Mouse (Mus musculus): ENCODE data around the gene Eif3b. TPM values are rescaled to one million over a fixed set of nuclear protein-coding genes. Genes with fewer than 3 reads are reported as not detected.

Gene Eif3b
- polyA plus RNA-seq, 1 experiment from 2014 or later: 101 TPM

DNA sequence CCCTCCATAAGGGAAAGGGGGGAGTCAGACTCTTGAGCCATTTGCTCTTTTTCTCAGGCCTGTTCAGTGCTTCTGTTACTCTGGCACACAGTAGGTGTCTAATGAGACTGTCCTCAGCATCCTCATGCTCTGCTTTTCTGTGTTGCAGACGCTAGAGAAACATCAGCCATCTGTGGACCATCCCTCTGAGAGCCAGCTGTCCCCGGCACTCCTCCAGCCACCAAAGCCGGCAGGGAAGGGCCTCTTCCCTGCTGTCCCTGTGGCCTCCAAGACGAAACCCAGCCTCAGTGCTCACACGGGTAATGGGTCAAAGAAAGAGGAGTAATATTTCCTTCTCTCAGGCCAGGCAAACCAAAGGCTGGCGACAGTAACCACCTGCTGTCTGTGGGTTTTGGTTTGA lies 72.0 kb downstream of the Eif3b start:
- Histone ChIP-seq H3K4me2 (no peak overlapping the region), H3K27ac (no peak overlapping the region), H3K36me3 (no peaks in the 10 kb centered on the region), H3K9me3 (replicated peaks) (no peaks in the 10 kb centered on the region), H3K27me3 (peaks cover 17% of the 10 kb centered on the region; the same call in 1 of the 2 replicates), H3K4me1 (replicated peaks) (no peaks in the 10 kb centered on the region; the same call in 1 of the 2 replicates), H3K4me3 (replicated peaks) (no peak overlapping the region), H3K9ac (no peak overlapping the region)
- DNase-seq (no peak), ATAC-seq (ENCODE audit: low read depth) (no peak)
- WGBS (ENCODE audit: insufficient replicate concordance): 63% methylated on average over 6 of the region's 6 CpGs

DNA sequence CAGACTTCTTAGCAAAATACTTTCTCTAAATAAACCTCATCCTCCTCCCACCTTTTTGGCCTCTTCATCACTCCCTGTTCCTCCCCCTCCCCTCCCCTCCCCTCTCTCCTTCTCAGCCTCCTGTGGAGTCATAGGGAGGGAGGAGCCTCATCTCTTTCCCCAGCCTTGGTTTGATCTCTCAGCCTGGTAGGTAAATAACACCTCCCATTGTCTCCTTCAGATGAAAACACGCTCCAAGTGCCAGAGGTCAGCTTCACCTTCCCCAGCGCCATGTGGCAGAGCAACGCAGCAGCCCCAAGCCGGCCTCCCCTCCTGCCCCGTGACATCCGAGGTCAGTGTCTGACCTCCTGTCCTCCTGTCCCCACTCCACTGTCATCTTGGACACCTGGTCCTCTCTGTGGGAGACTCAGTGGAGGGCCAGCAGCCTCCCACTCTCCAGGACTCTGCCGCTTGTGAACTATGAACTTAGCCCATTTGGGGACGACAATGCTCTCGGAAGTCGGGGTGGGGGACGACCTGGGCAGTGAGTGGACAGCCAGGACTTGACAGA lies 73.6 kb downstream of the Eif3b start:
- 25% methylated on average over 11 of the region's 11 CpGs for WGBS (ENCODE audit: insufficient replicate concordance)
- Histone ChIP-seq H3K4me2 (no peak overlapping the region), H3K9ac (no peak overlapping the region), H3K36me3 (no peaks in the 10 kb centered on the region), H3K27ac (no peak overlapping the region), H3K4me3 (replicated peaks) (no peak overlapping the region), H3K4me1 (replicated peaks) (no peaks in the 10 kb centered on the region; the same call in 1 of the 2 replicates), H3K27me3 (peaks cover 10% of the 10 kb centered on the region; the same call in 1 of the 2 replicates), H3K9me3 (replicated peaks) (no peaks in the 10 kb centered on the region)
- ATAC-seq (ENCODE audit: low read depth): no peak; the same call in 1 of the 2 replicates
- DNase-seq: no peak

Small RNA genes lying within 50 kb of the gene (microRNA-seq; reads per million reads assigned to microRNA genes)
- 1.2 reads per million for gene Mir7038

Other genes starting within 250 kb of the Eif3b start
- gene Mad1l1, start 97.8 kb upstream of the Eif3b start, polyA plus RNA-seq (2015; fragmentation: Nextera tagmentation; extraction: Ambion mirVana): 24.8 and 25.9 TPM in 2 replicates
- gene Nudt1, start 97.7 kb upstream of the Eif3b start, polyA plus RNA-seq (2015; fragmentation: Nextera tagmentation; extraction: Ambion mirVana): 34.8 and 35.5 TPM in 2 replicates
- 12.4 and 13.0 TPM in 2 replicates for gene Mrm2, start 87.4 kb upstream of the Eif3b start, polyA plus RNA-seq (2015; fragmentation: Nextera tagmentation; extraction: Ambion mirVana)
- gene Snx8, start 30.1 kb upstream of the Eif3b start, polyA plus RNA-seq (2015; fragmentation: Nextera tagmentation; extraction: Ambion mirVana): 10.5 and 10.9 TPM in 2 replicates
- gene Gm4869, start 26.3 kb downstream of the Eif3b start, polyA plus RNA-seq (2015; fragmentation: Nextera tagmentation; extraction: Ambion mirVana): not detected in 2 replicates
- 9.3 and 9.9 TPM in 2 replicates for gene Chst12, start 86.2 kb downstream of the Eif3b start, polyA plus RNA-seq (2015; fragmentation: Nextera tagmentation; extraction: Ambion mirVana)
- gene Grifin, start 145.7 kb downstream of the Eif3b start, polyA plus RNA-seq (2015; fragmentation: Nextera tagmentation; extraction: Ambion mirVana): 4.6 and 4.9 TPM in 2 replicates
- gene Lfng, start 188.0 kb downstream of the Eif3b start, polyA plus RNA-seq (2015; fragmentation: Nextera tagmentation; extraction: Ambion mirVana): 7.6 and 8.0 TPM in 2 replicates
- gene Ttyh3, start 229.7 kb downstream of the Eif3b start, polyA plus RNA-seq (2015; fragmentation: Nextera tagmentation; extraction: Ambion mirVana): 4.8 and 4.9 TPM in 2 replicates

Data from liver, embryonic 13.5 days (tissue).